Mouse (Mus musculus) gastrocnemius, postnatal 36 days (tissue): ENCODE results near the gene Tex12. TPM values are rescaled to one million over a fixed set of nuclear protein-coding genes. Genes with fewer than 3 reads are reported as not detected.
A peak's percentile ranks its signal among the peaks of the same experiment; 100 is the strongest.

Experiments used
- DNase-seq, 2 experiments: peaks; one replicate each; pipeline ENCODE4 v3.0.0; 2022
- intact Hi-C: fragments of 180-260 bp; cut with DNase I; formaldehyde crosslinking; loops from one replicate; pipeline ENCODE4 v1.15.1; 2025
- total RNA-seq, 2 experiments: library from RNA; stranded (reverse); gene quantifications; 2 replicates each; pipeline ENCODE4 v1.2.3; 2021

Gene Tex12
- total RNA-seq, 2 experiments from 2014 or later: not detected

- intact Hi-C loops: no loop called here
- no peak for DNase-seq
Measured at GRCm38 (mm10) chr9:50565173-50565572, 4.0 kb upstream of the Tex12 start.

GRCm38 (mm10) chr9:50561918-50562360 lies 814 bp upstream of the Tex12 start:
- no peak for DNase-seq
- intact Hi-C loops: no loop called here

- no peak for DNase-seq
- intact Hi-C loops: no loop called here
Measured at GRCm38 (mm10) chr9:50555094-50555446, 6.1 kb downstream of the Tex12 start, which contains the start of gene Bco2. Gene Bco2, minus strand, starts transcription at chr9:50555181.

GRCm38 (mm10) chr9:50554241-50555093 lies 6.7 kb downstream of the Tex12 start, which contains the start of gene Il18:
Gene Il18, plus strand, starts transcription at chr9:50554827.
- DNase-seq: no peak
- intact Hi-C loops: no loop called here

- DNase-seq: no peak
- intact Hi-C loops: no loop called here
Measured at GRCm38 (mm10) chr9:50553547-50553946, 7.6 kb downstream of the Tex12 start.

GRCm38 (mm10) chr9:50552206-50552605 lies 8.9 kb downstream of the Tex12 start:
- intact Hi-C loops: no loop called here
- no peak for DNase-seq

- intact Hi-C loops: no loop called here
- no peak for DNase-seq
Measured at GRCm38 (mm10) chr9:50548936-50549335, 12.2 kb downstream of the Tex12 start.

- no peak for DNase-seq
- intact Hi-C loops: no loop called here
Measured at GRCm38 (mm10) chr9:50547859-50548478, 13.2 kb downstream of the Tex12 start.

- intact Hi-C loops: no loop called here
- no peak for DNase-seq
Measured at GRCm38 (mm10) chr9:50542401-50542800, 18.7 kb downstream of the Tex12 start.

GRCm38 (mm10) chr9:50540170-50540569 lies 21.0 kb downstream of the Tex12 start:
- no peak for DNase-seq
- intact Hi-C loops: no loop called here

- no peak for DNase-seq
- intact Hi-C loops: no loop called here
Measured at GRCm38 (mm10) chr9:50537295-50537694, 23.8 kb downstream of the Tex12 start.

GRCm38 (mm10) chr9:50536603-50537135 lies 24.5 kb downstream of the Tex12 start:
- DNase-seq: no peak
- intact Hi-C loops: no loop called here

- intact Hi-C loops: no loop called here
- no peak for DNase-seq
Measured at GRCm38 (mm10) chr9:50535930-50536329, 25.2 kb downstream of the Tex12 start.

- intact Hi-C loops: loop anchor here (5.0 kb wide), 2 partner anchors 91 to 196 kb away; no protein-coding TSS in a partner anchor
- DNase-seq: no peak
Measured at GRCm38 (mm10) chr9:50533791-50534190, 27.3 kb downstream of the Tex12 start.

- DNase-seq: no peak
- intact Hi-C loops: loop anchor here (5.0 kb wide), 2 partner anchors 91 to 196 kb away; no protein-coding TSS in a partner anchor
Measured at GRCm38 (mm10) chr9:50533328-50533727, 27.8 kb downstream of the Tex12 start.

- intact Hi-C loops: loop anchor here (5.0 kb wide), 2 partner anchors 89 to 194 kb away; no protein-coding TSS in a partner anchor
- DNase-seq: no peak
Measured at GRCm38 (mm10) chr9:50530890-50531289, 30.2 kb downstream of the Tex12 start.

- intact Hi-C loops: loop anchor here (1.0 kb wide), 1 partner anchor 65 kb away; no protein-coding TSS in a partner anchor
- DNase-seq: peak; percentile 97 to 99
Measured at GRCm38 (mm10) chr9:50528293-50528892, 32.7 kb downstream of the Tex12 start, which contains the start of gene Pts. Gene Pts, minus strand, starts transcription at chr9:50528724.

GRCm38 (mm10) chr9:50527860-50528259 lies 33.3 kb downstream of the Tex12 start:
- no peak for DNase-seq
- intact Hi-C loops: loop anchor here (1.0 kb wide), 1 partner anchor 65 kb away; no protein-coding TSS in a partner anchor

- DNase-seq: no peak
- intact Hi-C loops: no loop called here
Measured at GRCm38 (mm10) chr9:50525585-50525984, 35.5 kb downstream of the Tex12 start.

- no peak for DNase-seq
- intact Hi-C loops: no loop called here
Measured at GRCm38 (mm10) chr9:50524936-50525335, 36.2 kb downstream of the Tex12 start.

- intact Hi-C loops: no loop called here
- no peak for DNase-seq
Measured at GRCm38 (mm10) chr9:50522574-50522973, 38.6 kb downstream of the Tex12 start.
